Mouse (Mus musculus) cerebellum, adult 8-10 months (tissue): ENCODE measurements around the gene Mapk11.

Source experiments
- DNase-seq: peaks from one replicate; pipeline ENCODE4 v3.0.0; 2022

Gene Mapk11

GRCm38 (mm10) chr15:89173024-89173905 lies 23.8 kb upstream of the Mapk11 start:
- DNase-seq: no peak

- no peak for DNase-seq
These were observed 23.0 kb upstream of the Mapk11 start for GRCm38 (mm10) chr15:89172276-89172935.

- DNase-seq: no peak
These were observed 22.2 kb upstream of the Mapk11 start for GRCm38 (mm10) chr15:89171526-89172051.

- no peak for DNase-seq
These were observed 20.7 kb upstream of the Mapk11 start for GRCm38 (mm10) chr15:89170102-89170501.

- DNase-seq: peak; percentile 82
These were observed 20.0 kb upstream of the Mapk11 start for GRCm38 (mm10) chr15:89169431-89169830.

GRCm38 (mm10) chr15:89168922-89169321 lies 19.5 kb upstream of the Mapk11 start:
- DNase-seq: peak; percentile 59

GRCm38 (mm10) chr15:89165478-89165877 lies 16.1 kb upstream of the Mapk11 start:
- no peak for DNase-seq

GRCm38 (mm10) chr15:89161397-89161796 lies 12.0 kb upstream of the Mapk11 start:
- DNase-seq: no peak

GRCm38 (mm10) chr15:89158516-89158915 lies 9.1 kb upstream of the Mapk11 start:
- no peak for DNase-seq

- DNase-seq: peak; percentile 74
These were observed 8.5 kb upstream of the Mapk11 start for GRCm38 (mm10) chr15:89157954-89158353.

- no peak for DNase-seq
These were observed 2.9 kb upstream of the Mapk11 start for GRCm38 (mm10) chr15:89152312-89152711.

GRCm38 (mm10) chr15:89150041-89150390 lies 588 bp upstream of the Mapk11 start:
- no peak for DNase-seq

- no peak for DNase-seq
These were observed 745 bp downstream of the Mapk11 start for GRCm38 (mm10) chr15:89148496-89149270.

GRCm38 (mm10) chr15:89147895-89148294 lies 1.5 kb downstream of the Mapk11 start:
- no peak for DNase-seq

GRCm38 (mm10) chr15:89147456-89147855 lies 2.0 kb downstream of the Mapk11 start:
- no peak for DNase-seq

GRCm38 (mm10) chr15:89147024-89147423 lies 2.4 kb downstream of the Mapk11 start:
- DNase-seq: peak; percentile 64

GRCm38 (mm10) chr15:89146537-89146936 lies 2.9 kb downstream of the Mapk11 start:
- peak; percentile 81 for DNase-seq

- DNase-seq: no peak
These were observed 3.5 kb downstream of the Mapk11 start for GRCm38 (mm10) chr15:89145813-89146350.

GRCm38 (mm10) chr15:89144965-89145364 lies 4.5 kb downstream of the Mapk11 start:
- DNase-seq: no peak

GRCm38 (mm10) chr15:89143134-89143533 lies 6.3 kb downstream of the Mapk11 start:
- DNase-seq: no peak

- DNase-seq: no peak
These were observed 7.5 kb downstream of the Mapk11 start for GRCm38 (mm10) chr15:89141905-89142304.

- no peak for DNase-seq
These were observed 8.0 kb downstream of the Mapk11 start for GRCm38 (mm10) chr15:89141443-89141842.
